Mouse (Mus musculus): Measurements from ENCODE around the gene Cacna2d3.

DNA sequence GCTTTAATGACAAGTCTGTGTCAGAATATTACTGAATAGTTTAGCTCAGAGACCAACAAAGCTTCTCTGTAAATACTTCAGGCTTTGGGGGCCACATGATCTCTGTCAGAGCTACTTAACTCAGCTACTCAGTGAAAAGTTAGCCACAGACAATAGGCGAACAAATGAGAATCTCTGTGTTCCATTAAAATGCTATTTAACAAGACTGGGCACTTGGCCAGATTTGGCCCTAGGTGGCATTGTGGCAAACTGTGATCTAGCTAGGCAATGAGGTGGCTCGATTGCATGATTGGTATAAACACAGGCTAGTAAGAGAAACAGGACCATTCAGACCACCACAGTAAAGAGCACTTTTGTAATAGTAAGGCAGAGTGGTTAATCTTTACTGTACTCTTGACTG is 478.1 kb downstream of the Cacna2d3 start:
- TF ChIP-seq CTCF (IDR thresholded peaks at IDR 0.05) (no peak), POLR2A (IDR thresholded peaks at IDR 0.05; ENCODE audit: insufficient read depth, low read depth, low read length) (no peak), EP300 (IDR thresholded peaks at IDR 0.05; ENCODE audit: insufficient read depth, low read depth, low read length) (no peak)
